Mouse (Mus musculus): ENCODE measurements at regions not wholly inside any gene's neighbourhood (a gene's known extent, or its start where the extent isn't known, plus 50 kb on each side); places are given as distances from the start of the nearest gene placed in this dataset.

- no peak for TF ChIP-seq CTCF (IDR thresholded peaks at IDR 0.05; ENCODE audit: low read depth)
- TF ChIP-seq EP300 (IDR thresholded peaks at IDR 0.05; ENCODE audit: low read depth): no peak
Measured at GRCm38 (mm10) chr8:41831713-41832112, 414.8 kb upstream of the Frg1 start.

Data from liver, embryonic 14.5 days (tissue).